8 mouse cellular contexts compared by ENCODE assay signal in genomic region chr15:87597149-87597548, GRCm38 (mm10). TPM values are rescaled to one million over a fixed set of nuclear protein-coding genes. Genes with fewer than 3 reads are reported as not detected.
DNase-seq lines count a peak whose midpoint lies in the region; TF ChIP-seq lines count a peak whose summit lies in the region.

No protein-coding gene starts in this region.

- peak; percentile 1 for DNase-seq in lung, postnatal 36 days
- no peak for DNase-seq in lung, postnatal 4 days
- DNase-seq in brain, embryonic 14.5 days (ENCODE audit: low read depth), result peak; percentile 63
- DNase-seq in layer of hippocampus, adult 18-20 months (ENCODE audit: low spot score in 2 of 2), result peak; percentile 78 to 92
- peak; percentile 13 for DNase-seq in right cerebral cortex, postnatal 4 days
- DNase-seq in neural tube, embryonic 10.5 days (ENCODE audit: extremely low spot score, low spot score), result no peak
- no peak for DNase-seq in c-Kit-positive CD71-positive TER-119-positive erythroid progenitor cells, embryonic 14.5 days (ENCODE audit: low spot score)
- no peak for DNase-seq in heart, postnatal 25 days (ENCODE audit: low spot score)

- no peak for TF ChIP-seq POLR2A in brain, embryonic 14.5 days (IDR thresholded peaks at IDR 0.05; ENCODE audit: borderline replicate concordance, extremely low read depth, insufficient read depth, insufficient read length, poor library complexity, severe bottlenecking)

- TF ChIP-seq CTCF in brain, embryonic 14.5 days (IDR thresholded peaks at IDR 0.05; ENCODE audit: borderline replicate concordance, extremely low read depth, insufficient read depth, insufficient read length), result no peak

- intact Hi-C loops in heart, postnatal 25 days (cut with DNase I), result no loop called here

RNA-seq across cellular contexts. Expression of gene Fam19a5, which starts 53.0 kb away (rescaled TPM):
- polyA plus RNA-seq in brain, embryonic 14.5 days (2012; rRNA removed), result 60.4 and 69.0 TPM in 2 replicates
- 100 to 1,000 TPM; 142 to 144 TPM for total RNA-seq in layer of hippocampus, adult 18-20 months (2021)
- total RNA-seq in heart, postnatal 25 days (2021), result 1 to 10 TPM; 2.2 to 3.1 TPM

Comparison
In these comparisons a context has a peak if more than half of its experiments do, and no peak if none do; other contexts are left out.
1. DNase-seq: peak in lung, postnatal 36 days (single experiment), brain, embryonic 14.5 days (single experiment), layer of hippocampus, adult 18-20 months (2 of 2) and right cerebral cortex, postnatal 4 days (single experiment); none in lung, postnatal 4 days (0 of 2), neural tube, embryonic 10.5 days (single experiment), c-Kit-positive CD71-positive TER-119-positive erythroid progenitor cells, embryonic 14.5 days (single experiment) and heart, postnatal 25 days (single experiment).
2. RNA of gene Fam19a5, which starts 53.0 kb away (total RNA-seq): 142 to 144 TPM in layer of hippocampus, adult 18-20 months; 2.2 to 3.1 TPM in heart, postnatal 25 days; every median in the first group is over 10 times any median in the second.